Mouse (Mus musculus) lung, postnatal 10 days (tissue): ENCODE data around the gene Hdac4.

Experiments used
- DNase-seq: peaks from one replicate; pipeline ENCODE4 v3.0.0; 2021

Gene Hdac4

DNA sequence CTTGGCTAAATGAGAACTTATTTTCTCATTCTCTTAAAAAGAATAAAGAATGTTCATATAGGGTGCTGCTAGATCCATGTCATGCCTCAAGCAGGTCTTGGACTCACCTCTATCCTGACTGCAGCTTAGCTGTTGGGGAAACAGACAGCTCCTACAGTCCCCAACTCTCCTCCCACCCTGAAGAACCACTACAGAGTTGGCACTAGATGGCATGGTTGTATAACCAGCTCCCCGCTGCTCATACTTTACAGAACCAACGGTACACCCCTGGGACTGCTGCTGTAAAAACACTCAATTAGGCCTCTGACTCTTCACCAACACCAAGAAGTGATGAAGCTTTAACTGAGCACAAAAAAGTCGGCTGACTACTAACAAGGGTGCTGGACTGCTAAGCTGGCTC lies 235.6 kb downstream of the Hdac4 start:
- no peak for DNase-seq

DNA sequence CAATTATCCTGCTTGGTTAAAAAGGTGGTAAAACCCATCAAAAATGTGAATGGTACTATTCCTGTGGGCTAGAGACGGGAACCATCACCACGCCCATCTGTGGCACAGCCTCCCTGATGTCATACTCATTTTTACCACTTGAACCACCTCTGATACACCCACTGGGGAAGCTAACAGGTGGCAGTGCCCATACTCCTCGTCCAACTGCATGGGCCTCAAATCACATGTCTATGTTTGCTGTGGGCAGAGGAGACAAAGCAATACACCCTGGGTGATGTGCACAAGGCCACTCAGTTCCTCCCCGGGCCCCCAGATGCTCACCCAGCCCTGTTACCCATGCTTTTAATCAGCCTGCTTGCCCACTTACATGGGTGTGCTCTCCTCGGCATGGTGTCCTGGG lies 236.5 kb downstream of the Hdac4 start:
- DNase-seq = no peak

DNA sequence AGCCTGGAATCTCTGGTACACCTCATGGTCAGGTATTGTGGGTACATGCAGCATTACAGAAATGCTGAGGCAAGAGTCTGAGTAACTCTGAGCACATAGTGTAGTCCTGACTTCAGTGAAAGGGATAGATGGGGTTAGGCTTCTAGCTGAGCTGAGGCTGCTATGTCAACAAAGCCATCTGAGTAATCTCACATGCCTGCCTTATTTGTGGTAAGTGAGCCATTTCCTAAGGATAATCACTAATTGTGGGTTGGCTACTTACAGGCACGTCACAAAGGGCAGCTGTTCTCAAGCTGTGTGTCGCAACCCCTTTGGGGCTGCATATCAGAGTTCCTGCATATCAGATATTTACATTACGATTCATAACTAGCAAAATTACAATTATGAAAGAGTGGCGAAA lies 239.3 kb downstream of the Hdac4 start:
- no peak for DNase-seq

DNA sequence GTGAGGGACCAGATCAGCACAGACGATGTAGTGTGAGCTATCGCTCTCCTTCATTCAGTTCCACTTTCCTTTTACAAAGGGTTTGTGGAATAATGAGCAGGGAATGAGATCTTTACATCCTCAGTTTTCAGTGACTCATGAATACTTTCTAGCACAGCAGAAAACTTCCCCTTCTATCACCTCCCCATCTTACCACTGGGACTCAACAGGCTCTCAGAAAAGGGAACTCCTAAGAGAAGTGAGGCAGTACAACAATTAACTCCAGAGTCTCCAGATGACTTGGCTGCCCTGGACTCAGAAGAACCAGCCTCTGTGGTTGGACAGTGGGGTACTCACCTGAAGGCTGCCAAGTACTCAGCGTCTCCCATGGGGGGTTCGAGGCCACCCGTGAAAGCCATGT lies 240.5 kb downstream of the Hdac4 start:
- DNase-seq = no peak

DNA sequence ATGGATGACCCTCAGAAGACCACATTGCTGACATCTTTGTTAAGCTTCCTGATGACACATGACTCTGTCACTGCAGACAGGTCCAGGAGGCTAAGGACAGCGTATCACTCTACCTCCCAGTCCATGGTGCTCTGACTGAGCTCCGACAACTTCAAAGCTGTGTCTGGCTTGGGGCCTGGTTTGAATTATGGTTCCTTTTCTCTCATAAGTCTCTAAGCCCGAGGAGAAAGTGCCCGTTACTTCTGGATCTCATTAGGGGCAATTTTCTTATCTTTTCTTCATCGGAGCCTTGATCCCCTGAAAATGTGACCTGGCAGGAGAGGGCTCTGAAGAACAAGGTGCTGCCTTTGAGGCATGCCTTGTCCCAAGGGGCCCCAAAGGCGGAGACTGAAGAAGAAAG lies 242.6 kb downstream of the Hdac4 start:
- no peak for DNase-seq

DNA sequence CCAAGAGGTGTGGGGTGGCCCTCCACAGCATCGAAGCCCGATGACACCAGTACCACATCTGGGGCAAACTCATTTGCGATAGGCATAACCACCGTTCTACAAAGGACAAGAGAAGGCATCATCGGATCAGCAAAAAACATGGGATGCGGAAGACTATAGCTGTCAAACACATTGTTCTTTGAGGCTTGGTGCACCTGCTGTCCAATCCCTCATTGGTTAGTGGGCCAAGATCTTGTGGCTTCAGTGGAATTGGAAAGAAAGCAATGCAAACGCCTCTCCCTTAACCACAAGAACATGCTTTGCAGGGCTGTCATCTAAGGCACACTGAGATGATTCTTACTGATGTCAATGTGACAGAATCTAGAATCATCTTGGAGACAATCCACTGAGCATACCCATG lies 248.1 kb downstream of the Hdac4 start:
- DNase-seq = no peak

DNA sequence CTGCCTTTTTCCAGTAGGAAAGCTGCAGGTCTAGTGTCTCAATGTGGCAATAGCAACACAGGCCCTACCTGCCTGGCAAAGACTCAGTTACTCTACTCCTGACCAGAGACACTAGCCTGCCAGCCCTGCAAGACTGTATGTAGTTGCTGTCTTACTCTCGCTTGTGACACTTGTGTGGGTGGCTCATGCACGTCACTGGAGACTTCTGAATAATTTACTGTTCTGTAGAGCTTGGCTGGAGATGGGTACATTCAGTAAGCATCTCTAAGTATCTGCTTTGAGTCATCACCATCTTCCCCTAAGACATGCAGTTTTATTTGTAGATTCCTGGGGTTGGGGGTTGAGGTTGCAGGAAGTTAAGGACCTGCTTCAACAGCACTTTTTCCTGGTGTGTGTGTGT lies 252.9 kb downstream of the Hdac4 start:
- no peak for DNase-seq

DNA sequence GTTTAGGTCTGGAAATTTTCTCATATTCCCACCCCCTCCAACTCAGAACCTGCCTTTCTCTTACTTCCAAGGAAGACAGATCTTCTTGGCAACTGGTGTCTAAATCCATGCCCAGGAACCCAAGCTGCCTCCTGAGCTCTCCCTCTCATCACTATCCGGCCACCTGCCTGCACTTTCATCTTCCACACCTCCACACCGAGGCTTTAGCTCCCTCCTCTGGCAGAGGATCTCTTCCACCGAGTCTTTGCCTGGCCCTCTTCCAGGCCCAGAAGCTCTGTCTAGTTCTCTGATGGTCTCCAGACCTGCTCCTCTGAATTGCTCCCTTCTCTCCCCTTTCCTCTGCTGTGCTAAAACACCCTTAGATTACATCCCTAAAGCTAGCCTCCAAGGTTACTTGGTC lies 253.5 kb downstream of the Hdac4 start:
- no peak for DNase-seq

DNA sequence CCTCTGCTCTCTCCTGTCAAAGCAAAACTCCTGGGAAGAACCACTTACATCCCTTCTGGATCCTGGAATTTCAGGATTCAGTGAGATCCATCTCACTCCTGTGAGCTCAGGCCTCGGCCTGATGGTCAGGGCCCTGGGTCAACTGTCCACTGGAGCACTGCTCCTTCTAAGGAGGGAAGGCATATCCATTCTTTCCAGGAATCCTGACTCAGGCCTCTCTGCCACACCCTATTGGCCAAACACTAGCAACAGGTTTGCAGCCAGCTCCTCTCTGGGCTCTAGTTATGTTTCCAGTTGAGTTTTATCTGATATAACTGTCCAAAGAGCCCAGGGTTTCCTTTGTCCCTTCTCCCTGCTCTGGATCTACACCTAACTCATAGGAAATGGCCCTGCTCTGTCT lies 254.4 kb downstream of the Hdac4 start:
- no peak for DNase-seq

DNA sequence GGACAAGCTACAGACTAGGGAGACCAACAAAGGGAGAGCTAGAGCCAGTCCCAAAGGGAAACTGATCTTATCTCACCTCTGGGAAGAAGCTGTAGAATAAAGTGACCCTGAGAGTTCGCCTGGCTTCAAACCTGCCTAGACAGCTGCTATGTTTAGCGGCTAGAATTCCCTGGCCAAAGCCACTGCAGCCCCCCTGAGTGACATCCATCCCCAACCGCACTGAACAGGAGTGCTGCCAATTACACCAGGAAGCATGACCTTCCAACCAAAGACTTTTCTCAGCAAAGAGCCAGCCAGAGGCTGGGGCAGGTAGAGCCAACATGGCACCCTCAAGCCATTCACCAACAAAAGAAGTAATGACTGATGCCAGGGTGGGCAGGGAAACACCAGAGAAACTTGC lies 260.3 kb downstream of the Hdac4 start:
- no peak for DNase-seq

DNA sequence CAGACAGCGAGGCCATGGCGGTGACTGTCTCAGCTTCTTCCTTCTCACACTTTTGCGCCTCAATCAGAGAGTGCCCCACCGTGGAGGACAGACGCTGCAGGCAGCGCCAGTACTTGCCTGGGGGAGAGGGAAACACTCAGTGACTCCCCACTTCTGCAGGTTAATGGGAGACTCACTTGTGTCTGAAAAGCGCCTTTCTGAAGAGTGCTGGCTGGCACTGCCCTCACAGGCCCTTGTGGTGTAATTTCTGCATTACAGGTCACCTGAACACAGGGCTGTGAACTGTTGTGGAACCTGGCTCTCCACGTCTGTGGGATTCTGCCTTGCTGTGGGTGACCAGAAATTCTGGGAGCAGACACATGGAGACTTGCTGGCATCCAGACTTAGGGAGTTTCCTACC lies 261.8 kb downstream of the Hdac4 start:
- DNase-seq = peak; percentile 48

DNA sequence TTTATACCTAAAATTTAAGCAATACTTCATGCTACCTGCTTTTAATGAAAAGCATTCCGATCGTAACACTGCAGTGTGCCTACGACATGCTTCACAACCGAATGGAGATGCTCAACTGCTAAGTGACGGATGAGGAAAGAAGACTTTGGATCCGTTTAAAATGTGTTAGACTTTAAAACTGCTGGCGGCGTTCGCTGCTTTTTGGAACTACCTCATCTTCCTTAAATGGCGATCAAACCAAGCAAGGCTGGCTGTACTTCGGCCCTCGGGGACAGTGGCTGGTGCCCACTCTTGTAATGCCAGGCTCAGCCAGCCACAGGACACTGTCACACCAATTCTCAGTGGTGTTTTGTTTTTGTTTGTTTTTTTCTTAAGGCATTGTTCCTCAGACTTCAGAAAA lies 263.3 kb downstream of the Hdac4 start:
- no peak for DNase-seq

DNA sequence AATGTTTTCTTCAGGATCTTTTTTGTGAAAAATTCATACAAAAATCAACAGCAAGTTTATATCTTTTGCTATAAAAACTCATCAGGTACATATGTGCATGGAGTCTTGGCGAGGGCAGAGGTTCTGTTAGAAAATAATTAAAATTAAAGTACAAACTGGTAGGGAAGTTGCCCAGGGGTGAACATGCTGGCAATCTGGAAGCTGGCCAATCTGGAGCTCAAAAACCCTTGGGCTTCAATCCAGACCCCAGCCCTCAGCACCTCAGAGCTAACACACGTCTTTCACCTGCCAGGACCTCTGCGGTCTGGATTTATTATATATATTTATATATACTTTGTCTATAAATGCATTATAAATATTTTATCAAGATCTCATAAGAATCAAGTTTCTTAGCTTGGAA lies 263.7 kb downstream of the Hdac4 start:
- DNase-seq = no peak

DNA sequence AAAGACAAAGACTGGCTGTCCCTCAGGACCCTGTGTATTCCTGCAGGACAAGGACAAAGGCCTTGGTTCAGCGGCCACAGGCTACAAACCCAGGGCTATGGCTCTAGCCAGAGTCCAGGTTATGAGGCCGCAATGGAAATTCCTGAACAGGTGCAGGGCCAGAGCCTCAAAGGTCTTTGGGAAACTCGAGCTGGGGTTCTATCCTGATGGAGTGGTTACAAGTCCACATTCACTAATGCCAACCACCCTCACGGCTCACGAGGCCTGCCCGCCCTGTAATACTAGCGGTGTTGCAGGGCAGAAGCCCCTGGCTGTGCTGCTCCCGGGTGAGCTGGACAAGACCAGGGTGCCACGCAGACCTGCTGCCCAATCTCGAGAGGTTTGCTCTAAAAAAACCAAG lies 264.3 kb downstream of the Hdac4 start:
- no peak for DNase-seq

DNA sequence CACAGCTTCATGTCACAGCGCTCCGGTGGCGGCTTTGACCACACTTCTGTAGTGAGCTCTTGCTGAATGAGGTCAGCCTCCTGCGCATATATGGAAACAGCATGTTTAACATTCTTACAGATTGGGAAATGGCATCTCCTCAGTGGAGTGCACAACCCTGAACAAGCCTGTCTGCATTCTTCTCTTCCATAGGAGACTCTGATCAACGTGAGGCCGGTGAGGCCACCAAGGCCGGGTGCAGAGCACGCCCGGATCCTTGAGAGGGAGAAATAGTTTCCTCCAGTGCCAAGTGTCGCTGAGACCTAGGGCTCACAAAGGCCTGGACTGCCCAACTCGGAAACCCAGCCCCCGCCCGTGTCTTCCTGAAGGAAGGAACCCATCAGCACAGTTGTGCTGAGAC lies 266.4 kb downstream of the Hdac4 start:
- DNase-seq = peak; percentile 62

DNA sequence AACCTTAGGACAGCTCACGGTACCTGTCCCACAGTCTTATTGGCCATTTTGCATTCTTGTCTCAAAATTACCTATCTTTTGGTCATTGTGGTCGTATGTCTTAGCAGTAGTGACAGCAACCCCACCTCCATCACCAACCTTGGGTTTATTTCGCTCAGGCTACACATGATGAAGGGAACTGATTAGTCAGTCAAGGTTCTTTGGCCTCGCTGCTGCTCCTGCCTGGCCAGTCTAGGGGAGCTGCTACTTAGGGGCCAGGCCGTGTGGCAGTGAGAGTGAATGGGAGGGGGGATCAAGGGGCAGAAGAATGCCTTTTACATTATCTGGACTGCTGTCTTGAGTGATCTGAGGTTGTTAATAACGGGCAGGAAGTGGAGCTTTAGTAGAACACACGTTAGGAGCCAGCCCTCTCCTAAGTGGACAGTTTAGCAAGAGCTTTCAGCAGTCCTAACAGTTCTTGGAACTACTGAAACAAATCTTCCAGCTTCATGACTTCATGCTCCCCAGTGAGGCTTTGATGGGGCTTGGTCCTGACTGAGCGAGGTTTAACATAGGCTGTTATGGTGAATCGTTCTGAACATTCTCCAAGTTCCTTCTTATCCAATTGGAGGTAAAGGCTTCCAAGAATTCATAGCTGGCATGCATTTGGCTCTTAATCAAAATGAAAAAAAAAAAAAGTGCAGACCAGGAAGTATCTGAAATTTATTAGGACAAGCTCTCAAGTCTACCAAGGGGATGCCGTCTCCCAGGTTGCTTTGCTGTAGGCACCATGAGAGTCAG lies 267.8 kb downstream of the Hdac4 start:
- no peak for DNase-seq

DNA sequence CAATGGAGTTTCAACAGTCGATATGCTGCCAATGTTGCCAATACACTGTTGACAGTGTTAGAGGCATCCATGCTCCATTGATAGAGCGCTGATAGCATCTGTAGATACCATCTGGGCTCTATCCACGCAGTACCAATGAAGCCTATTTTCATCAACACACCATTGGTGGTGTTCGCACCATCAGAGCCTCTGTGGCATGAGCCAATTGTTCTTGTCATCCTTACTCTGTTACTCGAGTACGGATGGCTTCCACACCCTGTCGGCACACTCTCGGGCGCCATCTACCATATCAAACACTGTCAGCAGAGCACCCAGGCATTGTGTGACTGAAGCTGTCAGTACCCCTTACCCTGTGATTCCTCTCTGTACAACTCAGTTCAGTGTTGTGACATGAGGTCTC lies 271.9 kb downstream of the Hdac4 start:
- no peak for DNase-seq

DNA sequence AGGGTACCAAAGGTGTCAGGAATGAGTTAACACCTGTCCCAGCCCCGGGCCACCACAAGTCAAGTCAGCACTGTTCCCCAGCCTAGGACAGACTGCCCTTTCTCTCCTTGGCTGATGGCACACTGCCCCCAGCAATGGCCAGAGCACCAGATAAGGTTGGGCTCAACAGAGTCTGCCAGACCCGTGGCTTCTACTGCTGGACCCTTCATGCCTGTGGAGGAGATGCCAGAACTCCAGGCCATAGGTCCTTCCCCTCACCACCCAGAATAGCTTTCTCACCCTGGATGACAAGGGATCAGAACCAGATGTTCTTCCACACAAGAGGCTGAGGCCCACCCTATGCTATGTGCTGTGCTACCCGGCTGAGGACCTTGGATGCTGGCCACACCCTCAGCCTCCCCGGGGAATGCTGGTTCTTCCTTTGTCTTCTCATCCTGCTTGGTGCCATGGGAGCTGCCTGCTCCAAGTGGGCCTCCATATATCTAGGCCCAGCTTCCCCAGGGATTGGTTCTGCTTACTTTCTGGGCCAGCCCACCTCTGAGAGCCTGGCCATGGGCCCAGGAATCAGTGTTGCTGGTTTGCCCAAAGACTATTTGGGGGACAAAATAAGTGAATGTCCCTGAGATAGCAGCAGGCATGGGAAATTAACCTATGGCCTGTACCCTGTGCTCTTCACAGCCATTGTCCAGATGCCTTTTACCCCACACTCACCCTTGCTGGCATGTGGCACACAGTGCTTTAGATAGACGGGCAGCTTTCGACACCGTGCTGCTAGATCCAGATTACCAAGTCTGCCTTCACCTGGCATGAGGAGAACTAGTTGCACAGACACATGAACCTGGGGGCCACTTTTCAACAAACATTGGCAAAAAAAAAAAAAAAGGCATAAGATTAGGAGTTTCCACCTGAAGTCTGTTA lies 273.0 kb downstream of the Hdac4 start:
- DNase-seq = no peak

DNA sequence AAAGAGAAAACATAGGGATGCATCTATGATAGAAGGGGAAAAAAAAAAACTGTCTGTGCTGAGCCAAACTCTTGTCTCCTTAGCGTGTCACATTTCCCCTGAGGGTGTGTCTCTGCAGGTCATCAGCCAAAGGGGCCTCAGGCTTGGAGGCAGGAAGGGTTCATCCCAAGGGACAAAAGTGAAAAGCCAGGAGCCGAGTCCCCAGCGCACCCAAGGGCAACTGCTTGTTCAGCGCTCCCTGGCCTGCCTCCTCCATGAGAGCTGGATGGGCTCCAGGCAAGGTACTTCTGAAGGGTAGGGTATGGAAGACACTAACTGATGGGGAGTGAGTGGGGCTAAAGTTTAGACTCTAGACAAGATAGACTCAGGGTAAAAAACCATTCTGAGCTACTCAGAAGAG lies 273.8 kb downstream of the Hdac4 start:
- DNase-seq = no peak

DNA sequence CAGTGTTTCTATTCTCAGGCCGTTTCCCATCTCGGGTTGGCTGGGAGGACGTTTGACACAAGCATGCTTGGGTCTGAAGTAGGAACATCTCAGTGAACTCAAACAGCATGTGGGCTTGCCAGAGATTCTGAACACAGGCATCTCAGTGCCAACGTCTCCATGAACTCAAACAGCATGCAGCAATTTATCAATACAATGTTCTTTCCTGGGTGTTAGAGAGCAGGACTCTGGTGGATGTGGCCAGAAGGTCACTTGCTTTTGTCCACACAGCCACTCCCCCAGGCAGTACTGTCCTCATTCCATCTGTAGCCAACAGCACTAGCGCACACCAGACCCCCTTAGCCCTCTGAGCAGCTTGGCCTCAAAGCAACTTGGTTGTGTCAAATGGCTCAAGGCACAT lies 274.2 kb downstream of the Hdac4 start:
- no peak for DNase-seq

DNA sequence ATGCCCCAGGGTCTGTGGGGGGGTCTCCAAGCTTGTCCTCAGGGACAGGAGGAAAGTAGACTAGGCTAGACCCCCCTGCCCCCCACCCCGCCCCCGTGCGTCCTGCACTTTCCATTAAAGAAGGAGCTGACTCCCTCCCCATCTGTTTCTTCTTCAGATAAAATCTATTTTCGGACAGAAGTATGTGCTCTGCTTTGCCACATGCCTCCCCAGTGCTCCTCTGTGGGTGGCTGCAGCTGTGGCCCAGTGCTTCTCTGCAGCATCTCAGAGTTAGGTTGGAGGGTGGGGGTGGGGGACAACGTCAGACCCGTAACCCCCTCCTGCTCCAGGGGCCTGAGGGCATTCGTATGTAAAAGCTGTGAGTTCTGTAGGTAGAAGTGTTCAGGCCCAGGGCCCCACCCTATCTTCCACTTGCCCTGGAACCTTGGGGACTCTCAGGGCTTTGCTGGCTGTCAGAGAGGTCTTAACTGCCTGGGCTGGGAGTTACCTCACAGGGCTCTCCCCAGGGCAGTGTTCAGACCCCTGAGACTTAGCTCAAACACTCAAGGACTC lies 275.4 kb downstream of the Hdac4 start:
- DNase-seq = no peak

DNA sequence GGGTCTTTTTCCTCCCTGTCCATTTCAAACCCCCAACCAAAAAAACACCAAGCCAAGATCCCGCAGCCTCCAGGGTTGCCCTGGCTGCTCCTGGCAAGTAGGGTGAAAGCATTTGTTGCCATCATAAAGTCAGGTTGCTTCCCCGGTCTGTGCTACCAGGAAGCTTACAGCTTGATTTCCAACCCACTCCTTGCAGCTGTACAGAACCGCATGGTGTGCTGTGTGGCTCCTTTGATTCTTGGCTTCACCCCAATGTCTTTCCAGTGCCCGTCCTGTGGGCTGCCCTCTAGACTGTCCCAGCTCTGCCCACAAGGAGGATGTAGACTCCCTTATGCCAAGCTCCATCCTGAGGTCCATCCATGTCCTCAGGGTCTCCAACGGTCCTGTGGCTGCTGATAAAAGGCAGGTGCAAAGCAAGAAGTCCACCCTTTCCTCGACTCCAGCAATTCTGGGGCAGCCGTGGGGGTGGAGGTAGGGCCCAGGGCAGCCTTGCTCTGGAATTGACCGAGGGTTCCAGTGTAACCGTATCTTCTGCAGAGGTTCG lies 277.2 kb downstream of the Hdac4 start:
- DNase-seq = no peak

DNA sequence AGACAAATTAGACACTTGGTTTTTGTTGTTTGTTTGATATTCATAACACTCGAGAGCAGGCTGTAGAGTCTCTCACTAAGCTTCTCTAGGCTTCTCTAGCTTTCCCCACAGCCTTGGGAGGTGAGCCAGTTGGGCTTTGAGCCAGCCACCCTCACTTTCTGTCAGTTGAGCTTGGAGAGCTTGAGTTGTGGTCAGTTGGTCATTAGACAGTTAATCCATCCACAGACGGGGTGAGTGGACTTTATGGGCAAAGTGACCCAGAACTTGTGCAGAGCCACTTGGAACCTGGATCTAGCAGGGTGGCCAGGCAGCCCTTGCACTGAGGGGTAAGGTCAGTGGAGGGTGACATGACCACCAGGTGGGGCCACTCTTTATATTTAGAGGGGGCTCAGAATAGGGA lies 277.9 kb downstream of the Hdac4 start:
- peak; percentile 79 for DNase-seq

DNA sequence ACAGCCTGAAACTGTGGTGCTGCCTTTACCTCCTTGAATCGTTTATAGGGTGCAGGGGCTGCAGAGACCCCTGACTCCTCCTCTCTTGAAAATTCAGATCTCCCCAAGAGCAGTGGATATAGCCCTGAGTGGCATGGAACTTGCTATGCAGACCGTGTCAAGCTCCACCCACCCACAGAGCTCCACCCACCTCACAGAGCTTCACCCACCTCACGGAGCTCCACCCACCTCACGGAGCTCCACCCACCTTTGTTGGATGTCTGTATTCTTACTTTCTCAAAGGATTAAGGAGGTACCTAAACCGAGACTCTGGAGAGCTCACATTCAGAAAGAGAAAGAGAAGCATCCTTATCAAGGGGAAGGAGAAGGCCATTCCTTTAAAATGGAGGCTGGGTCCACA lies 279.5 kb downstream of the Hdac4 start:
- DNase-seq = no peak
